Mouse (Mus musculus): Measurements from ENCODE around the gene Ptpn6. TPM values are rescaled to one million over a fixed set of nuclear protein-coding genes. Genes with fewer than 3 reads are reported as not detected.

Ptpn6 gene
- polyA plus RNA-seq, 1 experiment, result 0.20 TPM

DNA sequence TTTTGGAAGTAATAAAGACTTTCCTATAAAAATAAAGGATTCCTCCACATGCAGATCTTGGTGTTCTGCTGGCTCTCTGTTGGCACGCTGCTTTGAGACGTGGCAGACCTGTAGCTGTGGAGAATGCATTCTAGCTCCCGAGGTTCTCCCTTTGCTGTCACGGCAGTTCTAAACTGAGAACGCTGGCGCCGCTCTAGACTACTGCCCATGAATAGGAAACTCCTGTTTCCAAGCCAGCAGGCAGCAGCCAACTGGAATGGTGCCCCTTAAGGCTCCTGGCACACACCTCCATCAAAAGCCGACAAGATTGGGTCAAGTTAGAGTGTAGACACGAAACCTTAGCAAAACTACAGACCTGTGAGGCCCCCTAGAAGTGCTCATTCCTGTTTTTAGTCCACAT lies 64.9 kb downstream of the Ptpn6 start:
- H3K9me3 ChIP-seq (ENCODE audit: control insufficient read depth, low read length), result no peaks in the 10 kb centered on the region
- peaks cover 90% of the 10 kb centered on the region for H3K36me3 ChIP-seq (ENCODE audit: control insufficient read depth)
- H3K27me3 ChIP-seq (ENCODE audit: control insufficient read depth), result no peaks in the 10 kb centered on the region
- no peak overlapping the region for H3K4me3 ChIP-seq (replicated peaks)
- TF ChIP-seq TAL1 (IDR thresholded peaks at IDR 0.05; ENCODE audit: low read length), result no peak
- no peak for TF ChIP-seq GATA1 (IDR thresholded peaks at IDR 0.05; ENCODE audit: low read length)
- peaks cover 67% of the 10 kb centered on the region for H3K4me1 ChIP-seq (ENCODE audit: control insufficient read depth)

DNA sequence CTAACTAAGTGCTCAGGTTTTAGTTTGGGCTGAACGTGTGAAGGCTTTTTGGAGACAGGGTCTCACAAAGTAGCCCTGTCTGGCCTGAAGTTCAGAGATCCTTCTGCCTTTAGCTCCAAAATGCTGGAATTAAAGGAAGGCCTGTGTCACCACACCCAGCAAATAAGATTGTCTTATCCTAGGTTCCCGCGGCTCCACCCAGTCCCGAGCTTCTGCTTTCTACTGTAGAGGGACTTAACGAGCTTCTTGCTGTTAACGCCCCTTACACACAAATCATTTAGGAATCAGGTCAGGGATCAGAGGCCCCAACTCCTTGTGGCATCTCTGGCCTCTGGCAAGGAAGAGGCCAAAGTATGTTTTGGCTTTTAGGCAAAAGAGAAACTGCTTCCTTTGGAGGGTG lies 66.4 kb downstream of the Ptpn6 start:
- H3K36me3 ChIP-seq (ENCODE audit: control insufficient read depth), result peaks cover 93% of the 10 kb centered on the region
- TF ChIP-seq TAL1 (IDR thresholded peaks at IDR 0.05; ENCODE audit: low read length) (no peak), GATA1 (IDR thresholded peaks at IDR 0.05; ENCODE audit: low read length) (no peak)
- no peaks in the 10 kb centered on the region for H3K27me3 ChIP-seq (ENCODE audit: control insufficient read depth)
- peaks cover 69% of the 10 kb centered on the region for H3K4me1 ChIP-seq (ENCODE audit: control insufficient read depth)
- H3K9me3 ChIP-seq (ENCODE audit: control insufficient read depth, low read length), result no peaks in the 10 kb centered on the region
- H3K4me3 ChIP-seq (replicated peaks), result no peak overlapping the region

Other genes starting within 250 kb of the Ptpn6 start
- gene C1rl, start 245.6 kb downstream of the Ptpn6 start, polyA plus RNA-seq (2012), result not detected in 2 replicates
- gene C1ra, start 226.3 kb downstream of the Ptpn6 start, polyA plus RNA-seq (2012), result 0.03 TPM in 2 replicates
- gene C1s1, start 196.4 kb downstream of the Ptpn6 start, polyA plus RNA-seq (2012), result 0.01 TPM in 1 of 2 replicates, not detected in the other
- gene C1rb, start 168.4 kb downstream of the Ptpn6 start, polyA plus RNA-seq (2012), result not detected in 2 replicates
- not detected in 2 replicates for gene C1s2, start 102.6 kb downstream of the Ptpn6 start, polyA plus RNA-seq (2012)
- 15.9 and 16.0 TPM in 2 replicates for gene Lpcat3, start 75.7 kb downstream of the Ptpn6 start, polyA plus RNA-seq (2012)
- 13.7 and 19.1 TPM in 2 replicates for gene Emg1, start 26.5 kb downstream of the Ptpn6 start, polyA plus RNA-seq (2012)
- 19.9 and 21.8 TPM in 2 replicates for gene Phb2, start 26.4 kb downstream of the Ptpn6 start, polyA plus RNA-seq (2012)
- gene Grcc10, start 2.7 kb upstream of the Ptpn6 start, polyA plus RNA-seq (2012), result 0.95 and 2.7 TPM in 2 replicates
- gene Gm45234, start 17.3 kb upstream of the Ptpn6 start, polyA plus RNA-seq (2012), result 0.02 and 0.04 TPM in 2 replicates
- gene Atn1, start 17.8 kb upstream of the Ptpn6 start, polyA plus RNA-seq (2012), result 0.14 and 0.32 TPM in 2 replicates
- not detected in 2 replicates for gene Eno2, start 31.0 kb upstream of the Ptpn6 start, polyA plus RNA-seq (2012)
- not detected in 2 replicates for gene Lrrc23, start 41.0 kb upstream of the Ptpn6 start, polyA plus RNA-seq (2012)
- 0.77 and 0.81 TPM in 2 replicates for gene Spsb2, start 69.9 kb upstream of the Ptpn6 start, polyA plus RNA-seq (2012)
- gene Tpi1, start 75.6 kb upstream of the Ptpn6 start, polyA plus RNA-seq (2012), result 10.3 and 10.7 TPM in 2 replicates
- 4.6 and 5.6 TPM in 2 replicates for gene Usp5, start 90.8 kb upstream of the Ptpn6 start, polyA plus RNA-seq (2012)
- 26.9 and 32.9 TPM in 2 replicates for gene Cdca3, start 90.8 kb upstream of the Ptpn6 start, polyA plus RNA-seq (2012)
- gene Gnb3, start 101.6 kb upstream of the Ptpn6 start, polyA plus RNA-seq (2012), result not detected in 2 replicates
- gene P3h3, start 119.0 kb upstream of the Ptpn6 start, polyA plus RNA-seq (2012), result 0.03 TPM in 1 of 2 replicates, not detected in the other
- 0.01 TPM in 1 of 2 replicates, not detected in the other for gene Gpr162, start 125.3 kb upstream of the Ptpn6 start, polyA plus RNA-seq (2012)
- not detected in 2 replicates for gene Cd4, start 149.5 kb upstream of the Ptpn6 start, polyA plus RNA-seq (2012)
- gene Lag3, start 173.0 kb upstream of the Ptpn6 start, polyA plus RNA-seq (2012), result not detected in 2 replicates
- gene Ptms, start 181.4 kb upstream of the Ptpn6 start, polyA plus RNA-seq (2012), result 2.6 and 3.1 TPM in 2 replicates
- 21.9 and 22.2 TPM in 2 replicates for gene Mlf2, start 192.7 kb upstream of the Ptpn6 start, polyA plus RNA-seq (2012)
- gene Cops7a, start 226.8 kb upstream of the Ptpn6 start, polyA plus RNA-seq (2012), result 2.7 TPM in 2 replicates

Measured in erythroblast, embryonic 14.5 days (primary cell).